Mouse (Mus musculus) T-cell, adult 66 days (primary cell): ENCODE data around the gene Bbc3. TPM values are rescaled to one million over a fixed set of nuclear protein-coding genes. Genes with fewer than 3 reads are reported as not detected.

Experiments
- total RNA-seq, 2 experiments: library from RNA; stranded (reverse); gene quantifications; 3 replicates in 1 of 2; 4 replicates in 1 of 2; pipeline ENCODE4 v1.2.4; 2023

Bbc3 gene
- total RNA-seq = 10 to 100 TPM; 29.4 to 34.5 TPM

GRCm38 (mm10) chr7:16308093-16308492 is at the start of gene Bbc3:
TSS of gene Bbc3 (plus strand) at chr7:16308393.

DNA sequence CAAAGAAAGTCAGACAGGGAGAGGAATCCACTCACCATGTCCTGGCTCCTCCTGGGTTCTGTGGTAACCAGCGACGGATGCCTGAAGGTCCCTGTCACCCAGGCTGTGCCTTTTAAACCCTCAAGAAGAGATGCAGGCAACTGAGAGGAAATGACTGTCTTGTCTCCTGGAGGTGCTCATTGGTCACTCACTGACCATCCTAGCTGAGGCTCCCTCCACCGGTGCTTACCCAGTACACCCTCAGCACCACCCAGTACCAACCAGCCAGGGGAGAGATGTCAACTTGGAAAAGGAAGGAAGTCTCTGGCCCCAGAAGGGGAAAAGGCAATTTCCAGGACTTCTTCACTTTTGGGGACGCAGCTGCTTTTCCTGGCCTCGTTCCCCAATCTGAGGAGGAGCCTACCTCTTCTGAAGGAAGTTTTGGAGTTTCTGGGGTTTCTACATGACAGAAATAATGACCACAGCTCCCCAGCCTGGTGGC is 49.0 kb upstream of the Bbc3 start, which contains the start of gene C5ar1:
C5ar1 (minus strand) TSS at position 431 of the 481 bp plus-strand sequence.

GRCm38 (mm10) chr7:16273081-16273765 is 35.0 kb upstream of the Bbc3 start, which contains the start of gene Inafm1:
TSS of gene Inafm1 (minus strand) at chr7:16273617.

GRCm38 (mm10) chr7:16286026-16286961 is 21.9 kb upstream of the Bbc3 start, which contains the start of gene Ccdc9:
TSS of gene Ccdc9 (minus strand) at chr7:16286795.

Other genes with a start within 250 kb of the Bbc3 start
- gene Zfp541, start 246.6 kb upstream of the Bbc3 start, total RNA-seq = not detected
- gene Napa, start 209.9 kb upstream of the Bbc3 start, total RNA-seq = 100 to 1,000 TPM; 213 to 236 TPM
- 10 to 100 TPM; 41.3 to 44.7 TPM for gene Kptn, start 188.5 kb upstream of the Bbc3 start, total RNA-seq
- under 1 TPM; 0.09 TPM for gene Slc8a2, start 178.6 kb upstream of the Bbc3 start, total RNA-seq
- 10 to 100 TPM; 44.6 to 58.0 TPM for gene Meis3, start 133.3 kb upstream of the Bbc3 start, total RNA-seq
- 10 to 100 TPM; 28.8 to 32.0 TPM for gene Dhx34, start 86.4 kb upstream of the Bbc3 start, total RNA-seq
- under 1 TPM; 0.26 to 0.47 TPM for gene C5ar2, start 64.2 kb upstream of the Bbc3 start, total RNA-seq
- gene C5ar1, start 48.9 kb upstream of the Bbc3 start, total RNA-seq = under 1 TPM in 1 of 2 experiments, not detected in 1; 0.30 TPM
- 10 to 100 TPM; 23.9 to 31.5 TPM for gene Inafm1, start 34.8 kb upstream of the Bbc3 start, total RNA-seq
- 100 to 1,000 TPM; 233 to 246 TPM for gene Ccdc9, start 21.6 kb upstream of the Bbc3 start, total RNA-seq
- gene Sae1, start 79.4 kb downstream of the Bbc3 start, total RNA-seq = 10 to 100 TPM; 58.6 to 76.2 TPM
- 10 to 100 TPM; 80.5 to 80.9 TPM for gene Zc3h4, start 92.5 kb downstream of the Bbc3 start, total RNA-seq
- 10 to 100 TPM; 38.7 to 39.4 TPM for gene Tmem160, start 144.4 kb downstream of the Bbc3 start, total RNA-seq
- not detected for gene Npas1, start 169.3 kb downstream of the Bbc3 start, total RNA-seq